Mouse (Mus musculus) heart, postnatal 4 days (tissue): ENCODE data around the gene Nhsl1. TPM values are rescaled to one million over a fixed set of nuclear protein-coding genes. Genes with fewer than 3 reads are reported as not detected.

Experiments used
- DNase-seq: peaks from one replicate; pipeline ENCODE4 v3.0.0; 2021
- total RNA-seq, 2 experiments: library from RNA; stranded (reverse); gene quantifications; 2 replicates each; pipeline ENCODE4 v1.2.3; 2021

Nhsl1 gene
- total RNA-seq, 2 experiments from 2014 or later: 29.3 to 37.9 TPM

GRCm38 (mm10) chr10:18347231-18347630 is 28.4 kb downstream of the Nhsl1 start:
- no peak for DNase-seq

GRCm38 (mm10) chr10:18350781-18351180 is 32.0 kb downstream of the Nhsl1 start:
- no peak for DNase-seq

GRCm38 (mm10) chr10:18352937-18353336 is 34.2 kb downstream of the Nhsl1 start:
- DNase-seq: no peak

- no peak for DNase-seq
These were observed 35.3 kb downstream of the Nhsl1 start for GRCm38 (mm10) chr10:18354103-18354502.

- no peak for DNase-seq
These were observed 37.7 kb downstream of the Nhsl1 start for GRCm38 (mm10) chr10:18356461-18356860.

GRCm38 (mm10) chr10:18357212-18357611 is 38.4 kb downstream of the Nhsl1 start:
- DNase-seq: no peak

GRCm38 (mm10) chr10:18358461-18358860 is 39.7 kb downstream of the Nhsl1 start:
- DNase-seq: no peak

GRCm38 (mm10) chr10:18360175-18360574 is 41.4 kb downstream of the Nhsl1 start:
- DNase-seq: no peak

GRCm38 (mm10) chr10:18365432-18365831 is 46.6 kb downstream of the Nhsl1 start:
- no peak for DNase-seq

- no peak for DNase-seq
These were observed 47.9 kb downstream of the Nhsl1 start for GRCm38 (mm10) chr10:18366697-18367096.

GRCm38 (mm10) chr10:18368111-18368510 is 49.3 kb downstream of the Nhsl1 start:
- DNase-seq: no peak

GRCm38 (mm10) chr10:18370475-18371286 is 51.9 kb downstream of the Nhsl1 start:
- no peak for DNase-seq

GRCm38 (mm10) chr10:18371866-18372265 is 53.1 kb downstream of the Nhsl1 start:
- no peak for DNase-seq

- no peak for DNase-seq
These were observed 56.5 kb downstream of the Nhsl1 start for GRCm38 (mm10) chr10:18375301-18375700.

- DNase-seq: no peak
These were observed 66.0 kb downstream of the Nhsl1 start for GRCm38 (mm10) chr10:18384766-18385165.

- DNase-seq: no peak
These were observed 67.4 kb downstream of the Nhsl1 start for GRCm38 (mm10) chr10:18386224-18386623.

- DNase-seq: peak; percentile 76
These were observed 70.2 kb downstream of the Nhsl1 start for GRCm38 (mm10) chr10:18388784-18389575.

- DNase-seq: no peak
These were observed 71.2 kb downstream of the Nhsl1 start for GRCm38 (mm10) chr10:18390004-18390403.

- peak; percentile 71 for DNase-seq
These were observed 72.8 kb downstream of the Nhsl1 start for GRCm38 (mm10) chr10:18391608-18392007.

GRCm38 (mm10) chr10:18392268-18392667 is 73.5 kb downstream of the Nhsl1 start:
- no peak for DNase-seq

- no peak for DNase-seq
These were observed 75.0 kb downstream of the Nhsl1 start for GRCm38 (mm10) chr10:18393740-18394139.

- no peak for DNase-seq
These were observed 75.5 kb downstream of the Nhsl1 start for GRCm38 (mm10) chr10:18394270-18394669.

GRCm38 (mm10) chr10:18400089-18400644 is 81.4 kb downstream of the Nhsl1 start:
- no peak for DNase-seq
